Mouse (Mus musculus) adrenal gland, postnatal 14 days (tissue): ENCODE results near the gene Fbxo7. TPM values are rescaled to one million over a fixed set of nuclear protein-coding genes. Genes with fewer than 3 reads are reported as not detected.
"Not testable (repeated sequence)": the region's sequence is repeated elsewhere in the genome, so short reads cannot be mapped to it uniquely, and the experiment has no call there.

Experiments
- DNase-seq: peaks from one replicate; pipeline ENCODE4 v3.0.0; 2021; ENCODE audit warnings: mixed read lengths
- long read RNA-seq, 2 experiments: library from polyadenylated mRNA; stranded (forward); transcript quantifications; one replicate each; pipeline ENCODE4 v2.0.0; 2021
- total RNA-seq: library from RNA; stranded (reverse); gene quantifications from 2 replicates; pipeline ENCODE4 v1.2.3, GENCODE M21; 2021

Fbxo7 gene
- total RNA-seq = 21.9 and 25.5 TPM in 2 replicates
- long read RNA-seq, experiment 1, full-length matches to known transcripts = 42 of 44 reads
- long read RNA-seq, experiment 1, partial matches to known transcripts = 2 of 44 reads
- long read RNA-seq, experiment 1, other reads (novel, unspliced or antisense) = 0 of 44 reads
- long read RNA-seq, experiment 2, full-length matches to known transcripts = 30 of 30 reads
- long read RNA-seq, experiment 2, partial matches to known transcripts = 0 of 30 reads
- long read RNA-seq, experiment 2, other reads (novel, unspliced or antisense) = 0 of 30 reads

GRCm38 (mm10) chr10:86021749-86022473, at the start of gene Fbxo7:
Gene Fbxo7, plus strand, starts transcription at chr10:86021972.
- DNase-seq = peak; percentile 95

DNA sequence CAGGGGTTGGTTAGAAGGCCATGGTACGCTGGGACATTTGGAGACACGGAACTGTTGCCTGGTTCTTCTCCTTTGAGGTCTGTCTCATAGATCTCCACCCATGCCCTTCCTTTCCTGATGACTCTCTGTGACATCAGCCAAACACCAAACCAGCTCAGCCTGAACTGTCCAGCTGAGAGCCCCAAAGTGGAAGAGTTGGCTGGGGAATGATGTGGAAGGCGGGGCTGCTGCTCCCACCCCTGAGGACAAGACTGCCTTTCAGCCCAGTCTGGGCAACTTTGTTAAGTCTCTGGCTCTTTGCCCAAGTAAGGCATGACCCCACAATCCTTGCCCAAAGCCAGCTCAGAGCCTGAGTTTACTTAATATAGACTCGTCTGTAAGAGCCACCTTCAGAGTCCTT, 48.9 kb upstream of the Fbxo7 start:
- DNase-seq = no peak

- no peak for DNase-seq
These were observed 32.2 kb upstream of the Fbxo7 start for GRCm38 (mm10) chr10:85989412-85990115.

DNA sequence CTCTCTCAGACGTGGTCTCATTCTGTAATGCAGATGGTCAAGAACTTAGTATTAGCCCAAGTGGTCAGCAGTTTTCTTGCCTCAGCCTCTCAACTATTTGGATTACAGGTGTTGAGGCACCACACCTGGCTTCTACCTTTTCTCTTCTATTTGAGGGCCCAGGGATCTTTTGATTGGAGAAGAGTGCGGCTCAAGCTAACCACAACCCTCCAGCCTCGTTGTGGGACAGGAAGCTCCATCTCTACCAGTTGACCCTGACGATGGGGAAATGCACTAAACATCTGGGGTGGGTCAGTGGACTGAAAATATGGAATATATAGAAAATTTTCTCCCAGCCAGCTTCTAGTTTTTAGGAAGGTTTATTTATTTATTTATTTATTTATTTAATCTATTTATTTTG, 29.4 kb upstream of the Fbxo7 start:
- no peak for DNase-seq

DNA sequence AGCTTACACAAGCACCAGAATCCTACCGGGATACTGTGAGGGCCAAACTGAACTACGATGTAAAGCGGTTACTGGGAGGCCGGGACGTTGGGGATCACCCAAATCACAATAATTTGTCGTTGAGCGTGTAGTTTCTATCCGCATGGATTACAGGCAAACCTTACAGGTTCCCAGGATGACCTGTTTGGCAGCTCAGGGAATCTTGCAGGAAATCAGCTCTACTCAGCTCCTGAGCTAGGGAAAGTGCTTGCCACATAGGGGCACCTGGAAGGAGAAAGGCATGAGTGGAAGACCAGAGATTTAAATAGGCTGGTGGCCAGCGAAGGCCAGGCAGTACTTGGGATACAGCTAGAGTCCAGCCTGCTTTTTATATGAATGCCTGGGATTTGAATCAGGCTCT, 27.9 kb upstream of the Fbxo7 start:
- DNase-seq = no peak

DNA sequence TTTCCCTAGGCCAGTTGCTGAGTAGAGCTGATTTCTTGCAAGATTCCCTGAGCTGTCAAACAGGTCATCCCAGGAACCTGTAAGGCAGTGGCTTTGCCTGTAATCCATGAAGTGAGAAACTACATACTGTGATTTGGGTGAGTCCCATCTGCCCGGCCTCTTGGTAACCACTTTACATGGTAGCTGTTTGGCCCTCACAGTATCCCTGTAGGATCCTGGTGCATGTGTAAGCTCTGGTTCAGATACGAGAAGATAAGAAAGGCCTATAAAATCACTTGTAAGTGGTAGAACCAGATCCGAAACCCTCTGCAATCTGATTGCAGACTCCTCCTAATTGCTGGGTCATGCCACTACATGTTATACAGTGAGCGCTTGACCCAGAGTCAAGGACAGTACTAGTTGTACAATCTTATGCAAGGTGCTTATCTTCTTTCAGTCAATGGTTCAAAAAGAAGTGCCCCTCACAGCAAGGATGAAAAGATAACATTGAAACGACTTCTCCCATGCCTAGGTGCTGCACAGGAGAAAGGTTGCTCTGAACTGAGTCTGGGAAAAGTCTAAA, 27.1 kb upstream of the Fbxo7 start:
- no peak for DNase-seq

- DNase-seq = no peak
These were observed 21.3 kb upstream of the Fbxo7 start for GRCm38 (mm10) chr10:86000447-86000846.

DNA sequence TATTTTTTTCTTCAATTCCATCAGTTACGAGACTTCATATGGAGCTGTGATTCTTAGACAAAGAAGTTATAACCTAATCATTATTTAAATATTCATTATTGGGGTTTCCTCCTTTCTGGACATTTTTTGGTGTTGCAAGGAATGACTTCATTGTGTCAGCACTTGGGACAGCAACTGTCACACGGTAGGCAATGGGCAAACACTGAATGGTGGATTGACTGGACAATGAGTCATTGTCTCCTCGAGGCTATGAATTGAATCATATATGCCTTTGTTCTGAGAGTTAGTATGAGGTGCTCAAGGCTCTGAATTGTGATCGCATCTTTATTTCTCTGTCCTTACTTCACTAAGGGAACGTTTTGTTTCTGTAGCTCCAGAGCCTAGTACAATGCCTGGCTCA, 15.3 kb upstream of the Fbxo7 start:
- no peak for DNase-seq

DNA sequence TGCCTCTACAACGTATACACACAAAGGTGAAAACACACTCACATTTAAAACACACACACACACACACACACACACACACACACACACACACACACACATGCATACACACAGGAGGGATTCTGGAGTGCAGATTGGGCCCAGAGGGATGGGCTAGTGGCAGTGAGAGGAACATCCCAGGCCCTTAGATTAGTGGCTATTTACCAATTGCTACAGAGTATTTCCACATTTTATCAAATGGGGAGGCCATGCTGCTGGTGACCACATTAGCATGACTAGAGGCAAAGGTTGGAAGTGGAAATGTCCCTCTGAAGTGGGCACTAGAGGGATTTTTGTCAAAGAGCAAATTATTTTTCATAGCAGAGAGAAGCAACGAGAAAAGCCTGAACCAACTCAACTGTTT, 12.1 kb upstream of the Fbxo7 start:
- DNase-seq = no peak

DNA sequence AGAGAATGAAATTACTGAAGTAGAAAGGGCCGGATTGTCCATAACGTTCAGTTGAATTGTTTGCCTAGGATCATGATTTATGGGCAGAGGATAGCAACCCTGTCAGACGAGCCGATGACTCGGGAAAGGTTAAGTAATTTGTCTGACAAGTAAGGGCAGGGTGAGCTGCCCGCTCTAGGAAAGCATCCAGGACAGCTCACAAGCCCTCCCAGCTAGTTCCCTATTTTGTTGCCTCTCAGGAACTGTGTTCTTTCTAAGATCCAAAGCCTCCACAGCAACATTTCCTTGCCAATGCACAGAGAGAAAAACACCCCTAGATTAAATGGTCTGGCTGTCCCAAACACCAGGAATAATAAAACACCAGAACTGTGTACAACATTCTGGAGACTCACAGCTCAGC, 11.1 kb upstream of the Fbxo7 start:
- DNase-seq = peak; percentile 50

- no peak for DNase-seq
These were observed 10.6 kb upstream of the Fbxo7 start for GRCm38 (mm10) chr10:86011172-86011571.

GRCm38 (mm10) chr10:86011781-86012180, 10.0 kb upstream of the Fbxo7 start, which contains the start of gene Bpifc:
Gene Bpifc, minus strand, starts transcription at chr10:86011895.
- no peak for DNase-seq

DNA sequence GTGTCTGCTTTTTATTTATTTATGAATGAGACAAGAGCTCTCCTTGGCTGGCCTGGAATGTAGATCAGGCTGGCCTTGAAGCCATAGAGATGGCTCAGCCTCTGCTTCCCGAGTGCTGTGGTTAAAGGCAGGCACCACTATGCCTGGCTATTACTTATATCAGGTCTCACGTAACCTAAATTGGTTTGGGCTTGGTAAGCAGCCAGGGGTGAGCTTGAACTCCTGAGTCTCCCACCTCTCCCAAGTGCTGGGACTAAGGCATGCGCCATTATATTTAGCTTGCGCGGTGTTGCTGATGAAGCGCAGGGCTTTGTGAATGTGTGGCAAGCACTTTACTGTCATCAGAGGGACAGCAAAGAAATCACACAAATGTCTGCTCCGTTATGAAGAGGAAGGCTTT, 4.0 kb upstream of the Fbxo7 start:
- no peak for DNase-seq

GRCm38 (mm10) chr10:86018813-86019212, 3.0 kb upstream of the Fbxo7 start:
- DNase-seq = no peak

- no peak for DNase-seq
These were observed 394 bp upstream of the Fbxo7 start for GRCm38 (mm10) chr10:86021408-86021748.

- no peak for DNase-seq
These were observed 673 bp downstream of the Fbxo7 start for GRCm38 (mm10) chr10:86022474-86022816.

DNA sequence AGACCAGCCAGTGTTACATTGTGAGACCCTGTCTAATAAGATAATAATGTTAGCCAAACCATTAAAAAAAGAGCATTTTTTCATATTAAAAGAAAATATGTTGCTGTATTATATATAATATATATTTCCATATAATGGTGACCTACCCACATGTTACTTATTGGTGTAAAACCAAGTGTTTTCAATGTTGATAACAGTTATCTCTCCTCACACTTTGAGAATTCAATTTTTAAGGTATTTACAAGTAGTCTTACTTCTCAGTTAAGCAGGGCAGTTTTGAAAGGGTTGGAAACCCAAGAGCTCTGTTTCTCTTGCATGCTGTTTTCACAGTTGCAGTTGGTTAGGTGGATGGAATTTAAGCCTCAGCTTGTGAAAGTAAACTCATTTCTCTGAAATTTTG, 1.4 kb downstream of the Fbxo7 start:
- DNase-seq = no peak

DNA sequence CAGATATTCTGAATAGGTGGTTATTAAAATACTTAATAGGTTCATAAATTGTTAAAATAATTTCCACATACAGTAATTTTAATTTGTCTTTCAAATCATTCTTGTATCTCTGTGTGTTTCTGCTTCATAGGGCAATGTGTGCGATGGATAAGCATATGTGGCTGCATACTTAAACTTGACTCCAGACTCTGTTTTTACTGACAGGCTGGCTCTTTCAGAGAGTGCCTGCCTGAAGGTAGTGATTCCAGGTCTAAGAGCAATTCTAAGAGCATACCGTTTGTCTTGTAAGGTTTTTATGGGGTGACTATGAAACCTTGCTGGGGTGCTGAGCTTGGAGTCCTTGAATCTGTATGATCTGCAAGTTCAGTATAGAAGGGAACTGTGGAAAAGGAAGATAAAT, 4.1 kb downstream of the Fbxo7 start:
- no peak for DNase-seq

DNA sequence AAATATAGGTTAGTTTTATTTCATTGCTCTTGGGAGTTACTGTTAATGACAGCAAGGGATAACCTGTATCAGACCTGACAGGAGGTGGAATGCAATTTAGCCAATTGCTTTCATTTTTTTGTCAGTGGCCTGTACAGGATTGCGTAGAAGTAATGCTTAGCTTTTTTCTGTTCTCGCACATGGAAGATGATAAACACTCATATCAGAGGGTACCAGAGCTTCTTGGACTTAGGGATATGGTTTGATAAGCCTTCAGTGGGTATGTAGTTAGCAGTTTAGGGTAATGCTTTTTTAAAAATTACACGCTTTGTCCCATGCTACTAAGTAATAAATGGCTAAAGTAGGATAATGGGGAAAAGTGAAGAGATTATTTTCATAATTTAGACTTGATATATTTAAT, 4.6 kb downstream of the Fbxo7 start:
- no peak for DNase-seq

GRCm38 (mm10) chr10:86026807-86027206, 5.0 kb downstream of the Fbxo7 start:
- not testable (repeated sequence) for DNase-seq

- no peak for DNase-seq
These were observed 9.0 kb downstream of the Fbxo7 start for GRCm38 (mm10) chr10:86030743-86031142.

GRCm38 (mm10) chr10:86032517-86032916, 10.7 kb downstream of the Fbxo7 start:
- DNase-seq = no peak

- DNase-seq = no peak
These were observed 12.4 kb downstream of the Fbxo7 start for GRCm38 (mm10) chr10:86034007-86034728.
